Mouse (Mus musculus) limb, embryonic 12.5 days (tissue): ENCODE data around the gene Gpr182. TPM values are rescaled to one million over a fixed set of nuclear protein-coding genes. Genes with fewer than 3 reads are reported as not detected.

Experiments used
- ATAC-seq: fragments of 200-750 bp; cut with Nextera tagmentation; 2 replicates; pipeline ENCODE4 v1.8.0; 2017; ENCODE audit warnings: low read depth, moderate TSS enrichment; ENCODE audit not compliant: insufficient number of reproducible peaks, insufficient read depth, low FRiP score, low TSS enrichment
- H3K27ac ChIP-seq: fragments of 300-500 bp; sonication (generic); 2 replicates; pipeline ENCODE4 v1.5.1; 2016; ENCODE audit warnings: mild to moderate bottlenecking, moderate library complexity
- H3K27me3 ChIP-seq: fragments of 300-500 bp; sonication (generic); 2 replicates; pipeline ENCODE4 v1.6.1; 2016; ENCODE audit warnings: mild to moderate bottlenecking, moderate library complexity
- H3K36me3 ChIP-seq: fragments of 300-500 bp; sonication (generic); 2 replicates; pipeline ENCODE4 v1.6.1; 2016; ENCODE audit warnings: mild to moderate bottlenecking, moderate library complexity
- H3K4me1 ChIP-seq: fragments of 300-500 bp; sonication (generic); replicated peaks from 2 replicates; pipeline ENCODE4 v1.6.1; 2016
- H3K4me2 ChIP-seq: fragments of 300-500 bp; sonication (generic); 2 replicates; pipeline ENCODE4 v1.6.1; 2016; ENCODE audit warnings: mild to moderate bottlenecking, moderate library complexity
- H3K4me3 ChIP-seq: fragments of 300-500 bp; sonication (generic); replicated peaks from 2 replicates; pipeline ENCODE4 v1.5.1; 2016; ENCODE audit warnings: mild to moderate bottlenecking
- H3K9ac ChIP-seq: fragments of 300-500 bp; sonication (generic); replicated peaks from 2 replicates; pipeline ENCODE4 v1.6.1; 2016; ENCODE audit warnings: mild to moderate bottlenecking, moderate library complexity
- H3K9me3 ChIP-seq: fragments of 300-500 bp; sonication (generic); 2 replicates; pipeline ENCODE4 v1.6.1; 2016; ENCODE audit warnings: mild to moderate bottlenecking, moderate library complexity
- WGBS: fragments of 180-500 bp; shearing (Covaris S2); methylation state at CpG from one replicate; pipeline ENCODE4 v1.1.7; 2016; 5-methylcytosine and 5-hydroxymethylcytosine counted together
- polyA plus RNA-seq: library from polyadenylated mRNA; unstranded; fragments of >200 nt; fragmentation: Nextera tagmentation; extraction: Ambion mirVana; gene quantifications from 2 replicates; pipeline ENCODE4 v1.2.1, GENCODE M21; 2016

The Gpr182 gene
- polyA plus RNA-seq, 1 experiment from 2014 or later: 0.49 TPM

- H3K4me1 ChIP-seq: peaks cover 30% of the 10 kb centered on the region
- peaks cover 58% of the 10 kb centered on the region for H3K27me3 ChIP-seq
- no peaks in the 10 kb centered on the region for H3K9me3 ChIP-seq
- H3K9ac ChIP-seq: peak overlapping the region; percentile 47
- no peaks in the 10 kb centered on the region for H3K36me3 ChIP-seq
- H3K27ac ChIP-seq: no peak overlapping the region
- 13% methylated on average over 20 of the region's 20 CpGs for WGBS
- ATAC-seq: no peak
- 0 out of 2 replicates have a peak overlapping the region, but pooled peaks have one; percentile 7 for H3K4me3 ChIP-seq
- peak overlapping the region; percentile 45 for H3K4me2 ChIP-seq
These were observed 29.7 kb downstream of the Gpr182 start for GRCm38 (mm10) chr10:127721671-127722418.

- H3K9ac ChIP-seq: no peak overlapping the region
- H3K27me3 ChIP-seq: no peaks in the 10 kb centered on the region
- no peak overlapping the region for H3K4me2 ChIP-seq
- no peak overlapping the region for H3K27ac ChIP-seq
- 42% methylated on average over 6 of the region's 6 CpGs for WGBS
- ATAC-seq: no peak
- H3K36me3 ChIP-seq: no peaks in the 10 kb centered on the region
- H3K4me3 ChIP-seq: no peak overlapping the region
- H3K9me3 ChIP-seq: no peaks in the 10 kb centered on the region
- H3K4me1 ChIP-seq: peaks cover 17% of the 10 kb centered on the region
These were observed 38.8 kb downstream of the Gpr182 start for GRCm38 (mm10) chr10:127712736-127713135.

- no peak overlapping the region for H3K4me2 ChIP-seq
- ATAC-seq: no peak
- WGBS: 80% methylated on average over 13 of the region's 13 CpGs
- H3K9ac ChIP-seq: no peak overlapping the region
- H3K27me3 ChIP-seq: no peaks in the 10 kb centered on the region
- peaks cover 17% of the 10 kb centered on the region for H3K4me1 ChIP-seq
- no peak overlapping the region for H3K27ac ChIP-seq
- H3K9me3 ChIP-seq: no peaks in the 10 kb centered on the region
- H3K36me3 ChIP-seq: no peaks in the 10 kb centered on the region
- H3K4me3 ChIP-seq: no peak overlapping the region
These were observed 41.2 kb downstream of the Gpr182 start for GRCm38 (mm10) chr10:127710331-127710730.

GRCm38 (mm10) chr10:127708850-127709370, 42.6 kb downstream of the Gpr182 start:
- Histone ChIP-seq H3K4me2 (no peak overlapping the region), H3K9me3 (no peaks in the 10 kb centered on the region), H3K27me3 (no peaks in the 10 kb centered on the region), H3K4me1 (peaks cover 16% of the 10 kb centered on the region), H3K9ac (no peak overlapping the region), H3K27ac (no peak overlapping the region), H3K4me3 (no peak overlapping the region), H3K36me3 (no peaks in the 10 kb centered on the region)
- 82% methylated on average over 3 of the region's 3 CpGs for WGBS
- ATAC-seq: no peak

- no peak overlapping the region for H3K4me2 ChIP-seq
- no peaks in the 10 kb centered on the region for H3K27me3 ChIP-seq
- H3K27ac ChIP-seq: no peak overlapping the region
- H3K36me3 ChIP-seq: no peaks in the 10 kb centered on the region
- WGBS: 88% methylated on average over 7 of the region's 7 CpGs
- no peak overlapping the region for H3K9ac ChIP-seq
- ATAC-seq: no peak
- peaks cover 6% of the 10 kb centered on the region; the same call in 1 of the 2 replicates for H3K4me1 ChIP-seq
- H3K9me3 ChIP-seq: no peaks in the 10 kb centered on the region
- no peak overlapping the region for H3K4me3 ChIP-seq
These were observed 43.8 kb downstream of the Gpr182 start for GRCm38 (mm10) chr10:127707721-127708120.

GRCm38 (mm10) chr10:127705783-127706182, 45.7 kb downstream of the Gpr182 start:
- Histone ChIP-seq H3K27ac (no peak overlapping the region), H3K4me1 (no peaks in the 10 kb centered on the region), H3K9me3 (no peaks in the 10 kb centered on the region), H3K4me2 (no peak overlapping the region), H3K27me3 (no peaks in the 10 kb centered on the region), H3K4me3 (no peak overlapping the region), H3K36me3 (no peaks in the 10 kb centered on the region), H3K9ac (no peak overlapping the region)
- WGBS: 89% methylated on average over 4 of the region's 4 CpGs
- no peak for ATAC-seq

GRCm38 (mm10) chr10:127704766-127705220, 46.7 kb downstream of the Gpr182 start, which contains the start of gene Myo1a:
Myo1a (plus strand) TSS chr10:127705170.
- Histone ChIP-seq H3K4me2 (no peak within 1 kb of the TSS), H3K9me3 (no peaks in the 10 kb centered on the region), H3K27me3 (no peaks in the 10 kb centered on the region), H3K36me3 (0 out of 2 replicates have a peak, but pooled peaks cover under 1% of the 10 kb centered on the region), H3K9ac (no peak within 1 kb of the TSS), H3K27ac (no peak within 1 kb of the TSS), H3K4me3 (no peak within 1 kb of the TSS), H3K4me1 (no peaks in the 10 kb centered on the region)
- WGBS: 68% methylated on average over 2 of the region's 2 CpGs
- no peak for ATAC-seq

- 67% methylated on average over 2 of the region's 2 CpGs for WGBS
- no peaks in the 10 kb centered on the region for H3K9me3 ChIP-seq
- H3K4me2 ChIP-seq: no peak overlapping the region
- H3K4me1 ChIP-seq: no peaks in the 10 kb centered on the region
- H3K36me3 ChIP-seq: peaks cover 6% of the 10 kb centered on the region
- H3K27me3 ChIP-seq: no peaks in the 10 kb centered on the region
- H3K9ac ChIP-seq: no peak overlapping the region
- no peak for ATAC-seq
- H3K4me3 ChIP-seq: no peak overlapping the region
- H3K27ac ChIP-seq: no peak overlapping the region
These were observed 47.2 kb downstream of the Gpr182 start for GRCm38 (mm10) chr10:127704293-127704692.

GRCm38 (mm10) chr10:127703299-127703698, 48.2 kb downstream of the Gpr182 start:
- Histone ChIP-seq H3K27ac (no peak overlapping the region), H3K27me3 (no peaks in the 10 kb centered on the region), H3K9me3 (no peaks in the 10 kb centered on the region), H3K4me1 (no peaks in the 10 kb centered on the region), H3K9ac (no peak overlapping the region), H3K4me2 (no peak overlapping the region), H3K36me3 (peaks cover 16% of the 10 kb centered on the region), H3K4me3 (no peak overlapping the region)
- WGBS: 43% methylated on average over 4 of the region's 4 CpGs
- no peak for ATAC-seq

- 94% methylated on average over 7 of the region's 7 CpGs for WGBS
These were observed 52.6 kb downstream of the Gpr182 start for GRCm38 (mm10) chr10:127698966-127699365.

More at GRCm38 (mm10) chr10:127698966-127699365, 52.6 kb downstream of the Gpr182 start:
- Histone ChIP-seq H3K4me1 (no peaks in the 10 kb centered on the region), H3K9ac (no peak overlapping the region), H3K9me3 (no peaks in the 10 kb centered on the region), H3K27ac (no peak overlapping the region), H3K4me3 (no peak overlapping the region), H3K4me2 (no peak overlapping the region), H3K27me3 (no peaks in the 10 kb centered on the region), H3K36me3 (peaks cover 54% of the 10 kb centered on the region)
- ATAC-seq: no peak
